Mouse (Mus musculus) embryo, embryonic 10.5 days (tissue): Measurements from ENCODE around the gene Taf3.

Experiments used
- DNase-seq: peaks from one replicate; pipeline ENCODE4 v3.0.0-alpha.2; 2015; ENCODE audit warnings: low spot score

Gene Taf3

GRCm38 (mm10) chr2:9876621-9877325 is 171.6 kb downstream of the Taf3 start:
- peak; percentile 62 for DNase-seq

DNA sequence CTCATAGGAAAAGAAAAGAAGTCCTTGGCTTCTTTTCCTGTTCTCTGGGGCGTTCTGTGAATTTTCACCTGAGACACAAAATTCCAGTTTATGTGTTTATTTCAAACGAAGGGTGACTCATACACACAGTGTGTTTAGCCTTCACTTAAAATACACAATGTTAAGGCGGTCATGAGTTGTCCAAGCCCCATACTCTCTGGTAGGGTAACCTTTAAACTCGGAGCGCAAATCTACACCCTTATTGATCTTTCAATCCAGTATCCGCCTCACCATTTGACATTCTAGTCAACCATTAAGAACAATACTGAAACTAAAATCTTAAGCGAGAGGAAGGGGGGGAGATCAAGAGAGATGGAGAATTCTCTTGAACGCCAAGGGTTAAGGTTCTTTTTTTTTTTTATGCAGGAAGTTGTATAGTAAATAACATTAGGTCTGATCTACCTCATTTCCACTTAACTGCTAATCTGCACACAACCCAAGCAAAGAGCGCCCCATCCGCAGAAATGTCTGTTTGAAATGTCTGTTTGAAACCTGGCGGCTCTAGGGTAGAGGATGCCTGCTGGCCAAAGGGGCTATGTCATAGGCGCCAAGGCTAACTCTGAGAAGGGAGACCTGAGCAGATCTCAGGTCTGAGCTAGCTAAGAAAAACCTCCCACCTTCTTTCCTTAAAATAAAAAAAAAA is 172.6 kb downstream of the Taf3 start:
- peak; percentile 40 for DNase-seq

DNA sequence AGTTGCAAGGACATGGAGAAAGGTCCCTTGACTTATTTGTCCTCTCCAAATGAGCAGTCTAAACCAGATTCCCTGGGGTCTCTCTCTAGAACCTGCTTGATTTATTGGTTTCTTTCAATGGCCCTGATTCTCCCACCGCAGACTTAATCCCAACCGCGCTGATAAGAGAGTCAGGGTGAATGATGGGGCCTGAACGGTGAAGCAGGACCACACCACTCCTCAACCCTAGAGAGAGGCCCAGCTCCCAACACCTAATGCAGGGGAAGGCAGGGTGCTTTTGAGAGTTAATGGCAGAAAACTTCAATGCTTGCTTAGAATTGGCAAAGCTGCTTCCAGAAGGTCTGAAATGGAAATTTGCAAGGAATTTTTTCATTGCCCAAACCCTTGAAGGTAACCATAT is 173.2 kb downstream of the Taf3 start:
- DNase-seq, result peak; percentile 58

- no peak for DNase-seq
Measured at GRCm38 (mm10) chr2:9874467-9875219, 173.8 kb downstream of the Taf3 start.

DNA sequence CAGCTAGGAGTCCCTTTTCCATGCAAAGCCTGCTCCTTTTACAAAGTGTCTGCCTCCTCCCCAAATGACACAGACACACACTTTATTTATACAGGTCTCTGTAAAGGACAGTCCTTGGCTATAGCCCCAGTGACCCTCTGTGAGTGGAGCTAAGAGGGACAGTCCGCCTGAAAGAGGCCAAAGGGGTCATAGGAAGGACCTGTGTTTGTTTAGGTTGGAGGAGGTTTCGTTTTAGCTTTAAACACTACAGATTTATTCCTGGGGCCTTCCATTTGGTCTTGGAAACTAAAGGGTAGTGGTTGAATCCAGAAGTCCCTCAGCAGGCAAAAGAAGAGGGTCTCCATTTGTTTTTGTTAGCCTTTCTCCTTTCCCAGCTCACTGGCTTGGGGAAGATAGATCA is 174.6 kb downstream of the Taf3 start:
- peak; percentile 36 for DNase-seq

DNA sequence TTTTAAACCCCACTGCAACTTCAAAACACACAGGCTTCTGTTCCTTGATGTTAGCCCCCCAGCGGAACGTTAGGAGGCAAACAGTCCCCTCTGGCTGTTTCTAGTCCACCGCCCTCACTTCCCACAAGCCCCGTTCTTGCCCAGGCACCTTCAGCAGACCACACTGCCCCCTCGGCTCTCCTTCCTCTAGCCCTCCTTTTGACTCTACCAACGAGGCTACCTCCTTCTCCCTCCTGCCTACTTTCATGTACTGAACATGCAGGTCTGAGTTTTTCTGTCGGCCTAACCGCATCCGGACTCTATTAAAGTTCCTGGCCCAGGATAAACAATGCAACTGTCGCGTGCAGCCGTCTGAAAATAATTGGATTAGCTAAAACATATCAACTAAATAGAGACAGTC is 175.7 kb downstream of the Taf3 start:
- DNase-seq, result peak; percentile 69

DNA sequence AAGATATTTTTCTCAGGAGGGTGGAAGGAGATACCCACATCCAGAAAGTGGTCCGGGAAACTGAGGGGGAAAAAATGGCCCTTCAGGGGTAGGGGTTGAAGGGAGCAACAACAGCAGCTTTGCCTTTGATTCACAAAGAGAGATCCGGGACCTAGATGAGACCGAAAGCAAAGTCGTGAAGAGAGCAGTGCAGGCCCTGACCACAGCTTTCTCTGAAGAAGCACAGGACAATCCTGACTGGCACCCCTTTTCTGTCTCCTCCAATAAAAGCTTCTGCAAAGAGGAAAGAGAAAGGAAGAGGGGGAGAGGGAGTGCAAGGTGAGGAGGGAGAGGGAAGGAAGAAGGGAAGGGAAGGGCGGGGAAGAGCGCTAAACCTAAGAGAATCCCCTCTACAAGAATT is 176.6 kb downstream of the Taf3 start:
- peak; percentile 15 for DNase-seq

- DNase-seq, result peak; percentile 24
Measured at GRCm38 (mm10) chr2:9871141-9871716, 177.2 kb downstream of the Taf3 start.

DNA sequence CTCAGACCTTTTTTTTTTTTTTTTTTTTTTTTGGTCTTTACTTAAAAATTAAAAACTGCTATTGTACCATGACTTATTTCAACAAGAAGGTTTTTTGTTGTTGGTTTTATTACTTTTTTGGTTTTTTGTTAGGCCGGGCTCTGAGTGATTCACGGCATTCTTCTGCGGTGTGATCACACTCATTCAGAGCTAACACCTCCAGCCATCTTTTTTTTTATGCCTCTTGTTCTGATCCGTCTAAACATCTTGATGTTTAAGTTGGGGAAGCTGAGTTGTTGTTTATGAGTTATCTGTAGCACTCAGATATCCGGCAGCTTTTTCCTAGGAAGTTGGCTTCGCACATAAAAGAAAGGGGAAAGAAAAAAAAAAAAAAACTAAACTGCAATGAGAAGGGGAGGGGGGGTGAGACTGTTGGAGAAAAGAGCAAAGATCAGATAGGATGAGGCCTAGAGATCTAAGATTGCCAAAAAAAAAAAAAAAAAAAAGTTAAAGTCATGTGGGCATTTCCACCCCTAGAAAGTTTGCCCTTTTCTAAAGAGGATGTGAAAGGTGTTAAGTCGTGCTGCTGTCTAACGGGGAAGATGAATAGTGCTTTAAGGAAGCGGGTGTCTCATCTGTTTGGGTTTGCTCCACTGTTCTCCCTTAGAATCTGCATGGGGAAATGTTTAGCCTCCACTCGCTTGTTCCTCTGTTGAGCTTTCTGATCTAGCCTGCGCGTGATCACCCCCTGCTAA is 181.1 kb downstream of the Taf3 start:
- peak; percentile 3 for DNase-seq
